Mouse (Mus musculus) limb, embryonic 14.5 days (tissue): ENCODE data around the gene Gsx1. TPM values are rescaled to one million over a fixed set of nuclear protein-coding genes. Genes with fewer than 3 reads are reported as not detected.

ENCODE experiments used
- ATAC-seq: fragments of 200-750 bp; cut with Nextera tagmentation; 2 replicates; pipeline ENCODE4 v1.8.0; 2017; ENCODE audit warnings: low read depth, moderate number of reproducible peaks, moderate TSS enrichment; ENCODE audit not compliant: low FRiP score
- DNase-seq: peaks from one replicate; pipeline ENCODE4 v3.0.0-alpha.2; 2015; ENCODE audit warnings: low spot score
- H3K27ac ChIP-seq: fragments of 300-500 bp; sonication (generic); replicated peaks from 2 replicates; pipeline ENCODE4 v1.5.1; 2014; ENCODE audit warnings: low read depth, mild to moderate bottlenecking, low read length, moderate library complexity, mixed read lengths
- H3K27me3 ChIP-seq: fragments of 300-500 bp; sonication (generic); 2 replicates; pipeline ENCODE4 v1.6.1; 2014; ENCODE audit warnings: low read length, mixed read lengths; ENCODE audit not compliant: control insufficient read depth, insufficient read depth
- H3K36me3 ChIP-seq: fragments of 300-500 bp; sonication (generic); 2 replicates; pipeline ENCODE4 v1.6.1; 2014; ENCODE audit warnings: mild to moderate bottlenecking, low read length, moderate library complexity, mixed read lengths; ENCODE audit not compliant: control insufficient read depth, insufficient read depth
- H3K4me1 ChIP-seq: fragments of 300-500 bp; sonication (generic); 2 replicates; pipeline ENCODE4 v1.6.1; 2014; ENCODE audit warnings: antibody characterized with exemption, low read length, mixed read lengths; ENCODE audit not compliant: control insufficient read depth, insufficient read depth
- H3K4me2 ChIP-seq: fragments of 300-500 bp; sonication (generic); replicated peaks from 2 replicates; pipeline ENCODE4 v1.6.1; 2014; ENCODE audit warnings: low read depth, mild to moderate bottlenecking, low read length, moderate library complexity; ENCODE audit not compliant: severe bottlenecking
- H3K4me3 ChIP-seq: fragments of 300-500 bp; sonication (generic); replicated peaks from 2 replicates; pipeline ENCODE4 v1.5.1; 2014; ENCODE audit warnings: low read length
- H3K9ac ChIP-seq: fragments of 300-500 bp; sonication (generic); 2 replicates; pipeline ENCODE4 v1.6.1; 2014; ENCODE audit warnings: mild to moderate bottlenecking, low read depth, low read length, moderate library complexity; ENCODE audit not compliant: severe bottlenecking
- H3K9me3 ChIP-seq: fragments of 300-500 bp; sonication (generic); 2 replicates; pipeline ENCODE4 v1.6.1; 2016; ENCODE audit warnings: low read length; ENCODE audit not compliant: control insufficient read depth
- POLR2A ChIP-seq: fragments of 200-500 bp; IDR thresholded peaks from 2 replicates; pipeline ENCODE4 v1.8.0; 2012; ENCODE audit warnings: inconsistent platforms, mild to moderate bottlenecking, moderate library complexity, borderline replicate concordance; ENCODE audit not compliant: insufficient read depth, insufficient read length; ENCODE audit errors: extremely low read depth
- WGBS: fragments of 180-500 bp; shearing (Covaris S2); extraction: QIAGEN DNeasy Blood & Tissue Kit; methylation state at CpG from one replicate; pipeline ENCODE4 v1.1.7; 2014; 5-methylcytosine and 5-hydroxymethylcytosine counted together
- polyA plus RNA-seq, 2 experiments: library from polyadenylated mRNA; depleted of rRNA in 1 of 2; stranded (reverse) in 1 of 2; unstranded in 1 of 2; fragments of >200 nt; fragmentation: Nextera tagmentation in 1 of 2; extraction: Ambion mirVana in 1 of 2; gene quantifications; 2 replicates each; pipeline versions ENCODE4 v1.2.1 to v1.2.3; 2012 to 2014

Gsx1 gene
- polyA plus RNA-seq, 2 experiments, result not detected

DNA sequence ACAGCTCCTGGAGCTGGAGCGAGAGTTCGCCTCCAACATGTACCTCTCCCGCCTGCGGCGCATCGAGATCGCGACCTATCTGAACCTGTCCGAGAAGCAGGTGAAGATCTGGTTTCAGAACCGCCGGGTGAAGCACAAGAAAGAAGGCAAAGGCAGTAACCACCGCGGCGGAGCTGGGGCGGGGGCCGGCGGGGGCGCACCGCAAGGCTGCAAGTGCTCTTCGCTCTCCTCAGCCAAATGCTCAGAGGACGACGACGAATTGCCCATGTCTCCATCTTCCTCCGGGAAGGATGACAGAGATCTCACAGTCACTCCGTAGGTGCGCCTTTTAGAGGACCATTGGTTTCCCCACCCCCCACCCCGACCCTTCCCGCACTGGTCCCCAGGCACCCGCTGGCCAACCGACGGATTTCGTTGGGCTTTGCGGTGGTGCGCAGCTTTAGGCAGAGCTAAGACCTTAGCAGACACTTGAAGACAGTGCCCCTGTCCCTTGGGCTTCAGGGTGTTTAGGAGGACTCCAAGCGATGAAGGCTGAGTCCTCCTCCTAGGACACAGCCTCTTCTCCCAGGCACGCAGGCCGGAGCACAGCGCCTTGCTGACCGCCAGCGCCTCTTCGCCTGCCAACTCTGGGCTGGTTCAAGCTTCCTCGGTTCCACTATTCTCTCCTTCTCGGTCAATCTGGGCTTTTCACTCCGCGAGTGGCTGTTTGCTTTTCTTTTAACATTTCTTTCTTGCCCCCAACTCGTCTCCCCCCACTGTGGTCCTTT lies 1.5 kb downstream of the Gsx1 start:
- TF ChIP-seq POLR2A, result no peak
- WGBS, result 1% methylated on average over 43 of the region's 46 CpGs
- Histone ChIP-seq H3K9me3 (no peaks in the 10 kb centered on the region), H3K27me3 (peaks cover 88% of the 10 kb centered on the region), H3K4me3 (no peak overlapping the region), H3K9ac (no peak overlapping the region), H3K36me3 (no peaks in the 10 kb centered on the region), H3K27ac (no peak overlapping the region), H3K4me1 (peaks cover 7% of the 10 kb centered on the region), H3K4me2 (no peak overlapping the region)
- DNase-seq, result no peak
- ATAC-seq, result no peak

DNA sequence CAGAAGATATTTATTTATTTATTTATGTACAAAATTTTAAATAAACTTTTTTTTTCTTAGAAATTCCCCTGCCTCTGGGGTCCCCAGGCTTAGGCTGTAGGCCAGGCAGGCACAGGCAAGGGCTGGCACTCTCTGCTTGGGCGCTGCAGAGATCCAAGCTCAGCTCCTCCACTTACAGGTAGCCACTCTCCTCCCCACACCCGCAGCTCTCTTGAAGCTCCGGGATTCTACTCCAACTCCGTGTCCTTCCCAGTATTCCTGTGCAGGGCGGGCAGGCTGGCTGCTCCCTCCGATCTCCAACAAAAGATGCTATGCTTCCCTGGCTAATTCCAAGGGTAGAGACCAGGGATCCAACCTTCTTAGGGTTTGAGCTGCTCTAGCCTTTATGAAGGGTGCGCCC lies 2.4 kb downstream of the Gsx1 start:
- H3K27me3 ChIP-seq, result peaks cover 83% of the 10 kb centered on the region
- no peak for ATAC-seq
- peaks cover 7% of the 10 kb centered on the region for H3K4me1 ChIP-seq
- no peak for DNase-seq
- H3K4me2 ChIP-seq, result no peak overlapping the region
- no peaks in the 10 kb centered on the region for H3K36me3 ChIP-seq
- WGBS, result under 1% methylated on average over 7 of the region's 7 CpGs
- H3K4me3 ChIP-seq, result no peak overlapping the region
- no peak overlapping the region for H3K9ac ChIP-seq
- H3K9me3 ChIP-seq, result no peaks in the 10 kb centered on the region
- no peak for TF ChIP-seq POLR2A
- no peak overlapping the region for H3K27ac ChIP-seq

GRCm38 (mm10) chr5:147191801-147192575 lies 3.5 kb downstream of the Gsx1 start:
- Histone ChIP-seq H3K36me3 (no peaks in the 10 kb centered on the region), H3K4me2 (no peak overlapping the region), H3K9me3 (no peaks in the 10 kb centered on the region), H3K27me3 (peaks cover 79% of the 10 kb centered on the region), H3K9ac (no peak overlapping the region), H3K4me1 (peaks cover 7% of the 10 kb centered on the region), H3K4me3 (no peak overlapping the region), H3K27ac (no peak overlapping the region)
- ATAC-seq, result no peak
- DNase-seq, result no peak
- under 1% methylated on average over 24 of the region's 24 CpGs for WGBS
- no peak for TF ChIP-seq POLR2A

- no peak for TF ChIP-seq POLR2A
- no peak for ATAC-seq
- Histone ChIP-seq H3K4me3 (no peak overlapping the region), H3K9ac (no peak overlapping the region), H3K4me2 (no peak overlapping the region), H3K27ac (no peak overlapping the region), H3K27me3 (peaks cover 73% of the 10 kb centered on the region), H3K36me3 (no peaks in the 10 kb centered on the region), H3K9me3 (no peaks in the 10 kb centered on the region), H3K4me1 (peaks cover 7% of the 10 kb centered on the region)
- DNase-seq, result no peak
- under 1% methylated on average over 8 of the region's 9 CpGs for WGBS
Measured at GRCm38 (mm10) chr5:147192576-147192960, 4.1 kb downstream of the Gsx1 start.

GRCm38 (mm10) chr5:147204905-147205304 lies 16.4 kb downstream of the Gsx1 start:
- no peak overlapping the region for H3K4me3 ChIP-seq
- H3K9me3 ChIP-seq, result no peaks in the 10 kb centered on the region
- WGBS, result 19% methylated on average over 6 of the region's 6 CpGs
- no peak for TF ChIP-seq POLR2A
- H3K27me3 ChIP-seq, result no peaks in the 10 kb centered on the region
- H3K9ac ChIP-seq, result no peak overlapping the region
- no peak overlapping the region for H3K27ac ChIP-seq
- DNase-seq (no peak), ATAC-seq (no peak)
- no peak overlapping the region for H3K4me2 ChIP-seq
- no peaks in the 10 kb centered on the region for H3K4me1 ChIP-seq
- H3K36me3 ChIP-seq, result no peaks in the 10 kb centered on the region
